In genomic region chr9:77835756-77836155, GRCm38 (mm10) we compare ENCODE assay signal across 23 mouse cellular contexts.
DNase-seq lines count a peak whose midpoint lies in the region; ATAC-seq and TF ChIP-seq lines count a peak whose summit lies in the region.
"Had no signal": no experiment of that assay in that cellular context is flagged by ENCODE, and none has a peak within 500 bp of the region (broad histone marks: within the 10 kb centered on the region; RNA-seq: fewer than 3 reads in every experiment).

No protein-coding gene starts in this region.

- TF ChIP-seq POLR2A in lung, adult 2 months (IDR thresholded peaks at IDR 0.05; ENCODE audit: borderline replicate concordance, extremely low read depth, low read depth, low read length): no peak

- no peak overlapping the region for H3K4me3 ChIP-seq in lung, postnatal 0 days (ENCODE audit: low read depth, low read length)
- H3K4me3 ChIP-seq in lung, adult 2 months (replicated peaks; ENCODE audit: extremely low read depth, low read depth, low read length): no peak overlapping the region
- H3K4me3 ChIP-seq: forebrain, embryonic 10.5 days; hindbrain, embryonic 15.5 days; liver, embryonic 12.5 days; neural tube, embryonic 13.5 days had no signal

- no peak overlapping the region for H3K9ac ChIP-seq in lung, postnatal 0 days (replicated peaks; ENCODE audit: low read depth)
- H3K9ac ChIP-seq: forebrain, postnatal 0 days; hindbrain, embryonic 15.5 days; liver, embryonic 12.5 days; neural tube, embryonic 13.5 days had no signal

- no peaks in the 10 kb centered on the region for H3K4me1 ChIP-seq in lung, postnatal 0 days (ENCODE audit: insufficient read depth, low read depth, low read length)
- peaks cover 17% of the 10 kb centered on the region for H3K4me1 ChIP-seq in lung, adult 2 months (ENCODE audit: control insufficient read depth, insufficient read depth, low read length)
- H3K4me1 ChIP-seq: hindbrain, embryonic 15.5 days; neural tube, embryonic 13.5 days had no signal

- TF ChIP-seq EP300 in lung, postnatal 0 days (IDR thresholded peaks at IDR 0.05): peak; percentile 86

- H3K9me3 ChIP-seq in lung, postnatal 0 days (ENCODE audit: low read length): no peaks in the 10 kb centered on the region
- H3K9me3 ChIP-seq: forebrain, embryonic 10.5 days; hindbrain, embryonic 15.5 days; liver, embryonic 12.5 days; neural tube, embryonic 13.5 days had no signal

- intact Hi-C loops in heart, postnatal 14 days (cut with DNase I): no loop called here

- DNase-seq in heart, adult 8-10 months (ENCODE audit: low spot score): peak; percentile 44
- no peak for DNase-seq in heart, postnatal 14 days
- DNase-seq in lung, postnatal 0 days (ENCODE audit: low spot score): peak; percentile 64
- DNase-seq in lung, adult 2 months: no peak
- peak; percentile 8 for DNase-seq in ZHBTc4 (ENCODE audit: low read depth, low spot score)
- DNase-seq in neural tube, embryonic 10.5 days (ENCODE audit: extremely low spot score, low spot score): no peak
- DNase-seq in natural killer cell, adult 2 months (ENCODE audit: low spot score in 2 of 2): no peak
- DNase-seq: adrenal gland, postnatal 25 days; cerebellum, adult 11-12 months; cerebellum, postnatal 25 days; forebrain, postnatal 0 days; heart, postnatal 10 days; kidney, adult 18-20 months; kidney, postnatal 36 days; lung, postnatal 14 days; thymus, postnatal 36 days had no signal

- TF ChIP-seq CTCF in lung, postnatal 0 days (IDR thresholded peaks at IDR 0.05): no peak
- TF ChIP-seq CTCF in lung, adult 2 months (IDR thresholded peaks at IDR 0.05; ENCODE audit: insufficient read depth, low read length): no peak

- no peaks in the 10 kb centered on the region for H3K36me3 ChIP-seq in lung, postnatal 0 days (ENCODE audit: insufficient read depth, low read length)
- H3K36me3 ChIP-seq: forebrain, embryonic 10.5 days; hindbrain, embryonic 15.5 days; liver, embryonic 12.5 days; neural tube, embryonic 13.5 days had no signal

- no peaks in the 10 kb centered on the region for H3K27me3 ChIP-seq in lung, postnatal 0 days (replicated peaks; ENCODE audit: insufficient read depth, low read length)
- H3K27me3 ChIP-seq: hindbrain, embryonic 15.5 days; liver, embryonic 12.5 days; neural tube, embryonic 13.5 days; Patski had no signal

- ATAC-seq in lung, postnatal 0 days: peak; percentile 60
- ATAC-seq in monocyte, adult 5-6 weeks (replicated peaks; ENCODE audit: insufficient number of reproducible peaks, low FRiP score, low TSS enrichment, poor library complexity, severe bottlenecking): peak; percentile 74
- ATAC-seq: forebrain, postnatal 0 days; liver, embryonic 12.5 days; Patski had no signal

- no peak overlapping the region for H3K4me2 ChIP-seq in lung, postnatal 0 days (replicated peaks; ENCODE audit: low read depth, low read length)
- H3K4me2 ChIP-seq: hindbrain, embryonic 15.5 days; liver, embryonic 12.5 days; midbrain, embryonic 11.5 days; neural tube, embryonic 13.5 days had no signal

- H3K27ac ChIP-seq in lung, postnatal 0 days (ENCODE audit: low read length): peak overlapping the region; percentile 57; the same call in 1 of the 2 replicates
- H3K27ac ChIP-seq: forebrain, embryonic 10.5 days; hindbrain, embryonic 15.5 days; liver, embryonic 12.5 days; neural tube, embryonic 13.5 days had no signal

- WGBS in lung, postnatal 0 days: 67% methylated on average over 1 of the region's 1 CpGs
- WGBS in lung, adult 2 months: 39% methylated on average over 1 of the region's 1 CpGs

Comparison
In these comparisons a context has a peak if more than half of its experiments do, and no peak if none do; other contexts are left out.
1. DNase-seq: peak in heart, adult 8-10 months (single experiment), lung, postnatal 0 days (single experiment) and ZHBTc4 (single experiment); none in heart, postnatal 14 days (0 of 2), lung, adult 2 months (single experiment), neural tube, embryonic 10.5 days (single experiment) and natural killer cell, adult 2 months (0 of 2).